In the genomic region with DNA sequence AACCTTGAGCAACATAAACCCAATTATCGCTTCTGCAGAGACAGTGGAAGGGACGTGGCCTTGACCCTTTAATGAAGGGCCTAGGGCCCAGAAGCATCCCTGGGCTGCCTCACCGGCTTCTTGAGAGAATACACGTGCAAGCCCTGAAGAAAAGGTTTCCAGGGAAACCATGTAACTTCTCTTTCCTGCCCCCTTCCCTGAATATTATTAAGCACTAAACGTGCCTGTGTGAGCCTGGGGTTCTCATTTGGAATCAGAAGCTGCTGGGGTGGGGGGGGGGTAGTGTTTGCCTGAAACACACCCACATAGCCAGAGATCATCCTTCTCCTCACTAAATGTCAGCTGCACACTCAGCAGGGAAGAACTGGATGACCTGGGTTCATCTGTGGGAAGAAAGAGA, we compare ENCODE assay signal across 18 mouse cellular contexts. TPM values are rescaled to one million over a fixed set of nuclear protein-coding genes. Genes with fewer than 3 reads are reported as not detected.
DNase-seq lines count a peak whose midpoint lies in the region; ATAC-seq and TF ChIP-seq lines count a peak whose summit lies in the region.
"Had no signal": no experiment of that assay in that cellular context is flagged by ENCODE, and none has a peak within 500 bp of the region (broad histone marks: within the 10 kb centered on the region; RNA-seq: fewer than 3 reads in every experiment).

No protein-coding gene starts in this region.

- no peak overlapping the region for H3K27ac ChIP-seq in midbrain, embryonic 11.5 days (ENCODE audit: low read depth, low read length)
- H3K27ac ChIP-seq in midbrain, embryonic 10.5 days (replicated peaks) = no peak overlapping the region
- H3K27ac ChIP-seq in forebrain, embryonic 15.5 days (replicated peaks) = no peak overlapping the region
- H3K27ac ChIP-seq in midbrain, embryonic 12.5 days (replicated peaks) = 0 out of 2 replicates have a peak overlapping the region, but pooled peaks have one; percentile 15
- H3K27ac ChIP-seq: heart, embryonic 10.5 days; intestine, embryonic 15.5 days had no signal

- 30% methylated on average over 5 of the region's 5 CpGs for WGBS in midbrain, embryonic 11.5 days
- 35% methylated on average over 5 of the region's 5 CpGs for WGBS in midbrain, embryonic 10.5 days
- WGBS in forebrain, embryonic 15.5 days = 17% methylated on average over 5 of the region's 5 CpGs
- 28% methylated on average over 5 of the region's 5 CpGs for WGBS in midbrain, embryonic 12.5 days
- 57% methylated on average over 5 of the region's 5 CpGs for WGBS in lung, adult 2 months

- no peaks in the 10 kb centered on the region for H3K36me3 ChIP-seq in midbrain, embryonic 11.5 days (ENCODE audit: control insufficient read depth, insufficient read depth, low read length)
- no peaks in the 10 kb centered on the region for H3K36me3 ChIP-seq in midbrain, embryonic 10.5 days
- no peaks in the 10 kb centered on the region for H3K36me3 ChIP-seq in forebrain, embryonic 15.5 days
- no peaks in the 10 kb centered on the region for H3K36me3 ChIP-seq in midbrain, embryonic 12.5 days
- H3K36me3 ChIP-seq: heart, embryonic 10.5 days; intestine, embryonic 15.5 days had no signal

- H3K27me3 ChIP-seq in midbrain, embryonic 11.5 days (ENCODE audit: control insufficient read depth, insufficient read depth, low read length) = no peaks in the 10 kb centered on the region
- no peaks in the 10 kb centered on the region for H3K27me3 ChIP-seq in midbrain, embryonic 10.5 days (ENCODE audit: low read depth, poor library complexity, severe bottlenecking)
- H3K27me3 ChIP-seq in forebrain, embryonic 15.5 days = no peaks in the 10 kb centered on the region
- no peaks in the 10 kb centered on the region for H3K27me3 ChIP-seq in midbrain, embryonic 12.5 days
- H3K27me3 ChIP-seq: intestine, embryonic 15.5 days had no signal

- 0 out of 2 replicates have a peak, but pooled peaks have one; percentile 46 for ATAC-seq in midbrain, embryonic 11.5 days (ENCODE audit: low FRiP score)
- ATAC-seq in forebrain, embryonic 15.5 days (replicated peaks) = peak; percentile 46; the same call in 1 of the 2 replicates
- peak; percentile 79 for ATAC-seq in midbrain, embryonic 12.5 days (ENCODE audit: low FRiP score, low read depth)
- ATAC-seq: intestine, embryonic 15.5 days had no signal

- peaks cover 5% of the 10 kb centered on the region for H3K4me1 ChIP-seq in midbrain, embryonic 11.5 days (ENCODE audit: control insufficient read depth, insufficient read depth, low read length)
- H3K4me1 ChIP-seq in midbrain, embryonic 10.5 days = peaks cover 7% of the 10 kb centered on the region
- peaks cover 3% of the 10 kb centered on the region; the same call in 1 of the 2 replicates for H3K4me1 ChIP-seq in forebrain, embryonic 15.5 days
- peaks cover 4% of the 10 kb centered on the region; the same call in 1 of the 2 replicates for H3K4me1 ChIP-seq in midbrain, embryonic 12.5 days
- H3K4me1 ChIP-seq in lung, adult 2 months (ENCODE audit: control insufficient read depth, insufficient read depth, low read length) = no peaks in the 10 kb centered on the region
- H3K4me1 ChIP-seq: heart, embryonic 10.5 days; intestine, embryonic 15.5 days had no signal

- H3K9ac ChIP-seq in midbrain, embryonic 11.5 days (ENCODE audit: low read length) = no peak overlapping the region
- no peak overlapping the region for H3K9ac ChIP-seq in forebrain, embryonic 15.5 days (replicated peaks)
- H3K9ac ChIP-seq in midbrain, embryonic 12.5 days (replicated peaks) = no peak overlapping the region
- H3K9ac ChIP-seq: intestine, embryonic 15.5 days had no signal

- H3K9me3 ChIP-seq in midbrain, embryonic 11.5 days (ENCODE audit: control insufficient read depth, low read length) = no peaks in the 10 kb centered on the region
- H3K9me3 ChIP-seq in midbrain, embryonic 10.5 days (replicated peaks) = no peaks in the 10 kb centered on the region
- H3K9me3 ChIP-seq in forebrain, embryonic 15.5 days = no peaks in the 10 kb centered on the region
- no peaks in the 10 kb centered on the region for H3K9me3 ChIP-seq in midbrain, embryonic 12.5 days
- H3K9me3 ChIP-seq: heart, embryonic 10.5 days; intestine, embryonic 15.5 days had no signal

- DNase-seq in midbrain, embryonic 11.5 days (ENCODE audit: low spot score, missing footprints) = no peak
- no peak for DNase-seq in midbrain, embryonic 10.5 days (ENCODE audit: low spot score)
- DNase-seq in lung, adult 2 months = no peak
- DNase-seq in heart, postnatal 10 days = no peak
- no peak for DNase-seq in layer of hippocampus, postnatal 14 days (ENCODE audit: low spot score in 2 of 2)
- DNase-seq: cerebellum, adult 9-11 months; heart, postnatal 14 days; kidney, adult 9 months; kidney, postnatal 25 days; lung, adult 18-20 months; lung, postnatal 36 days; thymus, adult 2 months had no signal

- intact Hi-C loops in heart, postnatal 10 days (cut with DNase I) = no loop called here

- TF ChIP-seq POLR2A in lung, adult 2 months (IDR thresholded peaks at IDR 0.05; ENCODE audit: borderline replicate concordance, extremely low read depth, low read depth, low read length) = no peak

- no peak overlapping the region for H3K4me3 ChIP-seq in midbrain, embryonic 11.5 days (ENCODE audit: low read depth, low read length)
- no peak overlapping the region for H3K4me3 ChIP-seq in midbrain, embryonic 10.5 days
- no peak overlapping the region for H3K4me3 ChIP-seq in forebrain, embryonic 15.5 days
- H3K4me3 ChIP-seq in midbrain, embryonic 12.5 days = no peak overlapping the region
- no peak overlapping the region for H3K4me3 ChIP-seq in lung, adult 2 months (replicated peaks; ENCODE audit: extremely low read depth, low read depth, low read length)
- H3K4me3 ChIP-seq: heart, embryonic 10.5 days; intestine, embryonic 15.5 days had no signal

- TF ChIP-seq CTCF in lung, adult 2 months (IDR thresholded peaks at IDR 0.05; ENCODE audit: insufficient read depth, low read length) = no peak

- no peak overlapping the region for H3K4me2 ChIP-seq in midbrain, embryonic 11.5 days
- no peak overlapping the region for H3K4me2 ChIP-seq in forebrain, embryonic 15.5 days (replicated peaks)
- H3K4me2 ChIP-seq in midbrain, embryonic 12.5 days (replicated peaks) = no peak overlapping the region
- H3K4me2 ChIP-seq: intestine, embryonic 15.5 days; liver, embryonic 11.5 days had no signal

RNA-seq across cellular contexts. Expression of gene Pik3cg, which starts 49.7 kb away (rescaled TPM):
- polyA plus RNA-seq in midbrain, embryonic 11.5 days (2014; fragmentation: Nextera tagmentation; extraction: Ambion mirVana) = 1.3 TPM in 2 replicates
- polyA plus RNA-seq in midbrain, embryonic 10.5 days (2016; fragmentation: Nextera tagmentation; extraction: Ambion mirVana) = 0.75 and 1.5 TPM in 2 replicates
- polyA plus RNA-seq in forebrain, embryonic 15.5 days (2015; fragmentation: Nextera tagmentation; extraction: Ambion mirVana) = 0.78 and 0.97 TPM in 2 replicates
- polyA plus RNA-seq in midbrain, embryonic 12.5 days (2016; fragmentation: Nextera tagmentation; extraction: Ambion mirVana) = 1.0 and 1.4 TPM in 2 replicates
- 3.2 and 4.9 TPM in 2 replicates for polyA plus RNA-seq in lung, adult 2 months (2012; rRNA removed)
- 1 to 10 TPM; 2.1 to 2.6 TPM for total RNA-seq in heart, postnatal 10 days (2021)
- 1 to 10 TPM; 4.5 to 4.6 TPM for total RNA-seq in layer of hippocampus, postnatal 14 days (2021)
- polyA plus RNA-seq: C2C12 had no signal
